In the genomic region with DNA sequence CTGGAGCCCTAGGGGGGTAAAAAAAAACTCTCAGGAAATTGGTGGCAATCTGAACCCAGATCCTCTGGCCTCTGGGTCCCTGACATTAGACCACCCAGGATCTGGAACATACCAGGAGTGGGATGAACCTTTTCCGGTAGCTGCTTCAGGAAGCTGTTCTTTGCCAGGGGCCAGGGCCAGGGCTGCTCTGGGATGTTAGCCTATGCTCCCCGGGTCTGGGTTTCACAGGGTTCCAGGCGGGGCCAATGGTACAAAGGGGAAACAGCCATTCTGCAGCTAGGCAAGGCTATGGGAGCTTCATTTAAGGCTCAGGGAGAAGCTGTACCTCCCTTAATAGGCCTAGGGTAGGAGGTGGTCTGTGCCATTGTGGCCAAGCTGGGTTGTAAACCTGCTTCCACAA, we compare ENCODE assay signal across 25 mouse cellular contexts. TPM values are rescaled to one million over a fixed set of nuclear protein-coding genes. Genes with fewer than 3 reads are reported as not detected.
DNase-seq lines count a peak whose midpoint lies in the region; ATAC-seq lines count a peak whose summit lies in the region.
"Had no signal": no experiment of that assay in that cellular context is flagged by ENCODE, and none has a peak within 500 bp of the region (broad histone marks: within the 10 kb centered on the region; RNA-seq: fewer than 3 reads in every experiment).

No protein-coding gene starts in this region.

- peaks cover 11% of the 10 kb centered on the region for H3K4me1 ChIP-seq in embryonic facial prominence, embryonic 11.5 days (ENCODE audit: control insufficient read depth, insufficient read depth, low read length)
- peaks cover 19% of the 10 kb centered on the region for H3K4me1 ChIP-seq in intestine, embryonic 16.5 days (ENCODE audit: control insufficient read depth, insufficient read depth, low read length)
- peaks cover 36% of the 10 kb centered on the region for H3K4me1 ChIP-seq in limb, embryonic 15.5 days
- H3K4me1 ChIP-seq in hindbrain, embryonic 11.5 days (replicated peaks; ENCODE audit: control insufficient read depth, insufficient read depth, low read length): no peaks in the 10 kb centered on the region
- H3K4me1 ChIP-seq: hindbrain, embryonic 13.5 days; midbrain, embryonic 15.5 days; neural tube, embryonic 12.5 days had no signal

- peak overlapping the region; percentile 11; the same call in 1 of the 2 replicates for H3K27ac ChIP-seq in embryonic facial prominence, embryonic 11.5 days (replicated peaks; ENCODE audit: low read depth, low read length)
- H3K27ac ChIP-seq in intestine, embryonic 16.5 days (ENCODE audit: low read length): 0 out of 2 replicates have a peak overlapping the region, but pooled peaks have one; percentile 10
- H3K27ac ChIP-seq in limb, embryonic 15.5 days: peak overlapping the region; percentile 59
- H3K27ac ChIP-seq in hindbrain, embryonic 11.5 days (ENCODE audit: low read depth, low read length): no peak overlapping the region
- H3K27ac ChIP-seq: hindbrain, embryonic 13.5 days; liver, embryonic 14.5 days; lung, embryonic 15.5 days; midbrain, embryonic 15.5 days; neural tube, embryonic 12.5 days; stomach, embryonic 15.5 days had no signal

- no peaks in the 10 kb centered on the region for H3K36me3 ChIP-seq in embryonic facial prominence, embryonic 11.5 days (replicated peaks; ENCODE audit: control insufficient read depth, insufficient read depth, low read depth, low read length)
- H3K36me3 ChIP-seq in intestine, embryonic 16.5 days (ENCODE audit: control insufficient read depth, insufficient read depth, low read length): no peaks in the 10 kb centered on the region
- no peaks in the 10 kb centered on the region for H3K36me3 ChIP-seq in limb, embryonic 15.5 days
- H3K36me3 ChIP-seq in hindbrain, embryonic 11.5 days (ENCODE audit: control insufficient read depth, insufficient read depth, low read length): no peaks in the 10 kb centered on the region
- H3K36me3 ChIP-seq: hindbrain, embryonic 13.5 days; lung, embryonic 15.5 days; midbrain, embryonic 15.5 days; neural tube, embryonic 12.5 days; stomach, embryonic 15.5 days had no signal

- H3K27me3 ChIP-seq in embryonic facial prominence, embryonic 11.5 days (ENCODE audit: control insufficient read depth, insufficient read depth, low read length): no peaks in the 10 kb centered on the region
- no peaks in the 10 kb centered on the region for H3K27me3 ChIP-seq in intestine, embryonic 16.5 days (replicated peaks; ENCODE audit: control insufficient read depth, insufficient read depth, low read length)
- H3K27me3 ChIP-seq in limb, embryonic 15.5 days: no peaks in the 10 kb centered on the region
- no peaks in the 10 kb centered on the region for H3K27me3 ChIP-seq in hindbrain, embryonic 11.5 days (ENCODE audit: control insufficient read depth, insufficient read depth, low read length)
- H3K27me3 ChIP-seq: lung, embryonic 15.5 days; midbrain, embryonic 15.5 days; neural tube, embryonic 12.5 days; stomach, embryonic 15.5 days had no signal

- H3K4me3 ChIP-seq in embryonic facial prominence, embryonic 11.5 days (ENCODE audit: low read depth, low read length): no peak overlapping the region
- no peak overlapping the region for H3K4me3 ChIP-seq in intestine, embryonic 16.5 days (ENCODE audit: low read length)
- H3K4me3 ChIP-seq in limb, embryonic 15.5 days: no peak overlapping the region
- no peak overlapping the region for H3K4me3 ChIP-seq in hindbrain, embryonic 11.5 days (ENCODE audit: low read depth, low read length)
- H3K4me3 ChIP-seq: hindbrain, embryonic 13.5 days; lung, embryonic 15.5 days; midbrain, embryonic 15.5 days; neural tube, embryonic 12.5 days; stomach, embryonic 15.5 days had no signal

- ATAC-seq in embryonic facial prominence, embryonic 11.5 days (replicated peaks; ENCODE audit: insufficient number of reproducible peaks, low FRiP score, low TSS enrichment, low read depth): no peak; the same call in 1 of the 2 replicates
- ATAC-seq in intestine, embryonic 16.5 days: peak; percentile 62
- ATAC-seq in limb, embryonic 15.5 days (ENCODE audit: insufficient number of reproducible peaks, low FRiP score, low TSS enrichment, low read depth): no peak
- no peak for ATAC-seq in hindbrain, embryonic 11.5 days (ENCODE audit: low FRiP score)
- ATAC-seq: activated CD4-positive, CD25-positive, alpha-beta regulatory T cell, adult 4 months; midbrain, embryonic 15.5 days had no signal

- 17% methylated on average over 3 of the region's 3 CpGs for WGBS in embryonic facial prominence, embryonic 11.5 days
- WGBS in intestine, embryonic 16.5 days: 50% methylated on average over 3 of the region's 3 CpGs
- 32% methylated on average over 3 of the region's 3 CpGs for WGBS in limb, embryonic 15.5 days
- WGBS in hindbrain, embryonic 11.5 days: 51% methylated on average over 3 of the region's 3 CpGs

- DNase-seq in embryo, embryonic 10 days (ENCODE audit: low spot score): peak; percentile 43
- DNase-seq in embryo, embryonic 11 days: no peak
- DNase-seq in embryonic facial prominence, embryonic 11.5 days (ENCODE audit: low spot score): peak; percentile 70
- DNase-seq in testis, postnatal 14 days (ENCODE audit: low spot score): no peak
- DNase-seq in hindbrain, embryonic 11.5 days (ENCODE audit: low spot score): no peak
- DNase-seq: adrenal gland, postnatal 10 days; cerebellum, adult 2 months; cerebellum, postnatal 36 days; gastrocnemius, postnatal 25 days; heart, adult 18-20 months; kidney, adult 8-10 months; kidney, postnatal 10 days; lung, postnatal 4 days; right cerebral cortex, postnatal 25 days; thymus, adult 18-20 months; thymus, postnatal 36 days had no signal

- H3K9me3 ChIP-seq in embryonic facial prominence, embryonic 11.5 days (replicated peaks; ENCODE audit: control insufficient read depth, low read length): no peaks in the 10 kb centered on the region
- no peaks in the 10 kb centered on the region for H3K9me3 ChIP-seq in intestine, embryonic 16.5 days (ENCODE audit: control insufficient read depth, low read length)
- no peaks in the 10 kb centered on the region for H3K9me3 ChIP-seq in limb, embryonic 15.5 days
- H3K9me3 ChIP-seq in hindbrain, embryonic 11.5 days (ENCODE audit: control insufficient read depth, low read length): no peaks in the 10 kb centered on the region
- H3K9me3 ChIP-seq: hindbrain, embryonic 13.5 days; lung, embryonic 15.5 days; neural tube, embryonic 12.5 days; stomach, embryonic 15.5 days had no signal

- H3K4me2 ChIP-seq in embryonic facial prominence, embryonic 11.5 days (ENCODE audit: low read depth, low read length): no peak overlapping the region
- H3K4me2 ChIP-seq in intestine, embryonic 16.5 days (ENCODE audit: low read depth, low read length): no peak overlapping the region
- H3K4me2 ChIP-seq in limb, embryonic 15.5 days: no peak overlapping the region
- no peak overlapping the region for H3K4me2 ChIP-seq in hindbrain, embryonic 11.5 days (replicated peaks; ENCODE audit: low read depth, low read length)
- H3K4me2 ChIP-seq: hindbrain, embryonic 13.5 days; lung, embryonic 15.5 days; midbrain, embryonic 15.5 days; neural tube, embryonic 12.5 days; stomach, embryonic 15.5 days had no signal

- H3K9ac ChIP-seq in embryonic facial prominence, embryonic 11.5 days (replicated peaks; ENCODE audit: low read length): no peak overlapping the region
- no peak overlapping the region for H3K9ac ChIP-seq in intestine, embryonic 16.5 days (ENCODE audit: low read depth, low read length)
- H3K9ac ChIP-seq in limb, embryonic 15.5 days: no peak overlapping the region
- no peak overlapping the region for H3K9ac ChIP-seq in hindbrain, embryonic 11.5 days (ENCODE audit: low read depth, low read length)
- H3K9ac ChIP-seq: hindbrain, embryonic 13.5 days; liver, embryonic 14.5 days; lung, embryonic 15.5 days; midbrain, embryonic 15.5 days; neural tube, embryonic 12.5 days; stomach, embryonic 15.5 days had no signal

RNA-seq across cellular contexts. Expression of a gene that starts 9.9 kb away (rescaled TPM):
- polyA plus RNA-seq in embryonic facial prominence, embryonic 11.5 days (2014; fragmentation: Nextera tagmentation; extraction: Ambion mirVana): 16.7 and 18.8 TPM in 2 replicates
- 17.0 and 20.6 TPM in 2 replicates for polyA plus RNA-seq in intestine, embryonic 16.5 days (2015; fragmentation: Nextera tagmentation; extraction: Ambion mirVana)
- 24.6 and 27.1 TPM in 2 replicates for polyA plus RNA-seq in limb, embryonic 15.5 days (2015; fragmentation: Nextera tagmentation; extraction: Ambion mirVana)
- 11.7 and 12.0 TPM in 2 replicates for polyA plus RNA-seq in hindbrain, embryonic 11.5 days (2014; fragmentation: Nextera tagmentation; extraction: Ambion mirVana)

RNA-seq across cellular contexts. Expression of a gene that starts 44.1 kb away (rescaled TPM):
- 3.2 and 3.9 TPM in 2 replicates for polyA plus RNA-seq in embryonic facial prominence, embryonic 11.5 days (2014; fragmentation: Nextera tagmentation; extraction: Ambion mirVana)
- polyA plus RNA-seq in intestine, embryonic 16.5 days (2015; fragmentation: Nextera tagmentation; extraction: Ambion mirVana): 31.6 and 41.6 TPM in 2 replicates
- polyA plus RNA-seq in limb, embryonic 15.5 days (2015; fragmentation: Nextera tagmentation; extraction: Ambion mirVana): 13.1 and 13.4 TPM in 2 replicates
- polyA plus RNA-seq in hindbrain, embryonic 11.5 days (2014; fragmentation: Nextera tagmentation; extraction: Ambion mirVana): 2.1 and 2.8 TPM in 2 replicates

Comparison
In these comparisons a context has a peak if more than half of its experiments do, and no peak if none do; other contexts are left out.
1. DNase-seq: peak in embryo, embryonic 10 days (single experiment) and embryonic facial prominence, embryonic 11.5 days (single experiment); none in embryo, embryonic 11 days (single experiment), testis, postnatal 14 days (single experiment) and hindbrain, embryonic 11.5 days (single experiment).